Mouse (Mus musculus) forebrain, embryonic 13.5 days (tissue): ENCODE results near the gene Spint5. TPM values are rescaled to one million over a fixed set of nuclear protein-coding genes. Genes with fewer than 3 reads are reported as not detected.

Experiments used
- ATAC-seq: fragments of 200-750 bp; cut with Nextera tagmentation; 2 replicates; pipeline ENCODE4 v1.8.0; 2017
- H3K27ac ChIP-seq: fragments of 300-500 bp; sonication (generic); 2 replicates; pipeline ENCODE4 v1.5.1; 2015; ENCODE audit warnings: inconsistent platforms, mild to moderate bottlenecking, moderate library complexity
- H3K27me3 ChIP-seq: fragments of 300-500 bp; sonication (generic); 2 replicates; pipeline ENCODE4 v1.6.1; 2015; ENCODE audit warnings: mild to moderate bottlenecking, inconsistent platforms
- H3K36me3 ChIP-seq: fragments of 300-500 bp; sonication (generic); 2 replicates; pipeline ENCODE4 v1.6.1; 2015; ENCODE audit warnings: mild to moderate bottlenecking, inconsistent platforms; ENCODE audit not compliant: poor library complexity, severe bottlenecking
- H3K4me1 ChIP-seq: fragments of 300-500 bp; sonication (generic); 2 replicates; pipeline ENCODE4 v1.6.1; 2015; ENCODE audit warnings: inconsistent platforms
- H3K4me2 ChIP-seq: fragments of 300-500 bp; sonication (generic); 2 replicates; pipeline ENCODE4 v1.6.1; 2015; ENCODE audit warnings: inconsistent platforms, mild to moderate bottlenecking, moderate library complexity
- H3K4me3 ChIP-seq: fragments of 300-500 bp; sonication (generic); 2 replicates; pipeline ENCODE4 v1.5.1; 2015; ENCODE audit warnings: mild to moderate bottlenecking, inconsistent platforms
- H3K9ac ChIP-seq: fragments of 300-500 bp; sonication (generic); 2 replicates; pipeline ENCODE4 v1.6.1; 2015; ENCODE audit warnings: mild to moderate bottlenecking, inconsistent platforms
- H3K9me3 ChIP-seq: fragments of 300-500 bp; sonication (generic); replicated peaks from 2 replicates; pipeline ENCODE4 v1.6.1; 2016; ENCODE audit warnings: inconsistent platforms
- WGBS: fragments of 180-500 bp; shearing (Covaris S2); methylation state at CpG from one replicate; pipeline ENCODE4 v1.1.7; 2015; 5-methylcytosine and 5-hydroxymethylcytosine counted together
- polyA plus RNA-seq: library from polyadenylated mRNA; unstranded; fragments of >200 nt; fragmentation: Nextera tagmentation; extraction: Ambion mirVana; gene quantifications from 2 replicates; pipeline ENCODE4 v1.2.1, GENCODE M21; 2015

Gene Spint5
- polyA plus RNA-seq, 1 experiment from 2014 or later: not detected

GRCm38 (mm10) chr2:164761971-164762370 is 46.9 kb downstream of the Spint5 start:
- Histone ChIP-seq H3K36me3 (peaks cover 93% of the 10 kb centered on the region), H3K27ac (no peak overlapping the region), H3K27me3 (no peaks in the 10 kb centered on the region), H3K4me2 (no peak overlapping the region), H3K9ac (no peak overlapping the region), H3K4me3 (no peak overlapping the region), H3K4me1 (no peaks in the 10 kb centered on the region), H3K9me3 (no peaks in the 10 kb centered on the region)
- WGBS: 97% methylated on average over 4 of the region's 4 CpGs
- ATAC-seq: no peak

- no peaks in the 10 kb centered on the region for H3K9me3 ChIP-seq
- H3K4me1 ChIP-seq: no peaks in the 10 kb centered on the region
- ATAC-seq: no peak
- no peaks in the 10 kb centered on the region for H3K27me3 ChIP-seq
- WGBS: 84% methylated on average over 7 of the region's 7 CpGs
- no peak overlapping the region for H3K27ac ChIP-seq
- no peak overlapping the region for H3K4me2 ChIP-seq
- peaks cover 92% of the 10 kb centered on the region for H3K36me3 ChIP-seq
- no peak overlapping the region for H3K9ac ChIP-seq
- H3K4me3 ChIP-seq: no peak overlapping the region
Observed at GRCm38 (mm10) chr2:164762593-164762992, 47.5 kb downstream of the Spint5 start.

- Histone ChIP-seq H3K4me2 (no peak overlapping the region), H3K9ac (no peak overlapping the region), H3K36me3 (peaks cover 70% of the 10 kb centered on the region), H3K4me3 (no peak overlapping the region), H3K27me3 (no peaks in the 10 kb centered on the region), H3K9me3 (no peaks in the 10 kb centered on the region), H3K4me1 (peaks cover 10% of the 10 kb centered on the region), H3K27ac (no peak overlapping the region)
- 75% methylated on average over 3 of the region's 3 CpGs for WGBS
- no peak for ATAC-seq
Observed at GRCm38 (mm10) chr2:164765841-164766240, 50.7 kb downstream of the Spint5 start.

Other genes starting within 250 kb of the Spint5 start
- gene Trp53tg5, start 241.6 kb upstream of the Spint5 start, polyA plus RNA-seq: not detected in 2 replicates
- 6.3 and 7.3 TPM in 2 replicates for gene Dbndd2, start 229.2 kb upstream of the Spint5 start, polyA plus RNA-seq
- 47.2 and 52.2 TPM in 2 replicates for gene Pigt, start 217.8 kb upstream of the Spint5 start, polyA plus RNA-seq
- 15.4 and 21.2 TPM in 2 replicates for gene Wfdc2, start 152.9 kb upstream of the Spint5 start, polyA plus RNA-seq
- not detected in 2 replicates for gene Spint3, start 141.8 kb upstream of the Spint5 start, polyA plus RNA-seq
- not detected in 2 replicates for gene Wfdc6a, start 129.9 kb upstream of the Spint5 start, polyA plus RNA-seq
- gene Eppin, start 121.7 kb upstream of the Spint5 start, polyA plus RNA-seq: not detected in 2 replicates
- gene Wfdc6b, start 101.8 kb upstream of the Spint5 start, polyA plus RNA-seq: not detected in 2 replicates
- gene Wfdc8, start 101.7 kb upstream of the Spint5 start, polyA plus RNA-seq: not detected in 2 replicates
- gene Wfdc16, start 76.5 kb upstream of the Spint5 start, polyA plus RNA-seq: not detected in 2 replicates
- gene Wfdc10, start 59.3 kb upstream of the Spint5 start, polyA plus RNA-seq: not detected in 2 replicates
- not detected in 2 replicates for gene Wfdc9, start 58.7 kb upstream of the Spint5 start, polyA plus RNA-seq
- gene Wfdc11, start 41.2 kb upstream of the Spint5 start, polyA plus RNA-seq: not detected in 2 replicates
- not detected in 2 replicates for gene Wfdc13, start 30.2 kb upstream of the Spint5 start, polyA plus RNA-seq
- gene Spint4, start 16.8 kb upstream of the Spint5 start, polyA plus RNA-seq: not detected in 2 replicates
- gene Wfdc3, start 30.6 kb downstream of the Spint5 start, polyA plus RNA-seq: 0.92 and 1.4 TPM in 2 replicates
- gene Dnttip1, start 30.7 kb downstream of the Spint5 start, polyA plus RNA-seq: 75.2 and 80.2 TPM in 2 replicates
- 476 and 507 TPM in 2 replicates for gene Ube2c, start 54.6 kb downstream of the Spint5 start, polyA plus RNA-seq
- not detected in 2 replicates for gene Tnnc2, start 64.7 kb downstream of the Spint5 start, polyA plus RNA-seq
- 14.7 and 15.4 TPM in 2 replicates for gene Snx21, start 70.5 kb downstream of the Spint5 start, polyA plus RNA-seq
- gene Acot8, start 89.6 kb downstream of the Spint5 start, polyA plus RNA-seq: 16.5 and 17.0 TPM in 2 replicates
- 11.7 and 12.1 TPM in 2 replicates for gene Zswim3, start 89.8 kb downstream of the Spint5 start, polyA plus RNA-seq
- gene Zswim1, start 107.4 kb downstream of the Spint5 start, polyA plus RNA-seq: 22.1 and 23.2 TPM in 2 replicates
- not detected in 2 replicates for gene Spata25, start 113.2 kb downstream of the Spint5 start, polyA plus RNA-seq
- 82.7 and 91.6 TPM in 2 replicates for gene Ctsa, start 117.6 kb downstream of the Spint5 start, polyA plus RNA-seq
- 4.0 and 4.2 TPM in 2 replicates for gene Neurl2, start 118.2 kb downstream of the Spint5 start, polyA plus RNA-seq
- 34.3 and 35.4 TPM in 2 replicates for gene Pltp, start 142.4 kb downstream of the Spint5 start, polyA plus RNA-seq
- 101 and 107 TPM in 2 replicates for gene Pcif1, start 164.0 kb downstream of the Spint5 start, polyA plus RNA-seq
- 12.2 and 15.1 TPM in 2 replicates for gene Zfp335, start 196.5 kb downstream of the Spint5 start, polyA plus RNA-seq
- gene Mmp9, start 225.5 kb downstream of the Spint5 start, polyA plus RNA-seq: 8.6 and 10.6 TPM in 2 replicates
- 5.7 and 8.8 TPM in 2 replicates for gene Slc12a5, start 245.5 kb downstream of the Spint5 start, polyA plus RNA-seq